Mouse (Mus musculus): ENCODE measurements around the gene Pom121l2. TPM values are rescaled to one million over a fixed set of nuclear protein-coding genes. Genes with fewer than 3 reads are reported as not detected.

The Pom121l2 gene
- 0.13 TPM in 1 of 2 replicates, not detected in the other for polyA plus RNA-seq (2016; fragmentation: Nextera tagmentation; extraction: Ambion mirVana)

DNA sequence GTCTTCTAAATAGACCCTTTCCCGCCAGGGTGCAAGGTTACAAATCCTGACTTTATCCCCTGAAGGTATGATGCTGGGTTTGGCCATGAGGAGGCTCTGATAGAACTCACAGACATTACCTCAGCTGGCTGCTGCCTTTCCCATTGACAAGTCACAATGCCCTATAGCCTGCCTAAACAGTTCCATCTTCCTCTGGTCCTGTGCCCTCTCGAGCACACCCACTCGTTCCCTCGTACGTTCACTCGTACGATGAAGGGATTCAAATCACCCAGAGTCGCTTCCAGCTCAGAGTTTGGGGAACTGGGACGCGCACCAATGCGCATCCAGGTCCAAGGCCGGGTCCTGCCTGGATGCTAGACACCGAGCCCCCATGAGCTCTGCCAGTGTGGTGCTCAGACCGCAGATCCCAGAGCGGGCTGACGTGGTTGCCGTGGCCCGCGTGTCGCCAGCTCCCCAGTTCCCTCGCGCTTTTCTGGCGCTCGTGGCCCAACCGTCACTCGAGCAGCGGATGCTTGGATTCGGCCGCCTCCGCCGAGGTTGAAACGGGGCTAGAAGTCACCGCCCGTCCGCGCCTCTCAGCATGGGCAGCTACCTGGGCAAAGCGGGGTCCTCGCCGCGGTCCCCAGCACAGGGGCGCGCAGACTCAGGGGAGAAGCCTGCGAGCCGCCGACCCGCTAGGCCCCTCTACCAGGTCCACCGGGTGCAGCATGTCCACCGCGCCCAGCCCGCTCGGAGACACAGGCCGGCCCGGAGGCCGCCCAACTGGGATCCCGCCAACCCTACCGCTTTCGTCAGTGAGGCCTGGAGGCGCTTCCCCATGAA lies at the start of gene Pom121l2:
Gene Pom121l2 (plus strand): TSS at position 214 of the 822 bp plus-strand sequence.
- H3K36me3 ChIP-seq (replicated peaks): no peaks in the 10 kb centered on the region
- WGBS: under 1% methylated on average over 58 of the region's 58 CpGs
- no peaks in the 10 kb centered on the region for H3K9me3 ChIP-seq
- peak; percentile 68 for ATAC-seq (ENCODE audit: low FRiP score)
- H3K27me3 ChIP-seq: peaks cover 68% of the 10 kb centered on the region
- peak within 1 kb of the TSS; percentile 76 for H3K9ac ChIP-seq
- peak within 1 kb of the TSS; percentile 57 for H3K4me3 ChIP-seq (replicated peaks)
- peaks cover 10% of the 10 kb centered on the region for H3K4me1 ChIP-seq
- H3K27ac ChIP-seq: no peak within 1 kb of the TSS
- peak within 1 kb of the TSS; percentile 94 for H3K4me2 ChIP-seq

DNA sequence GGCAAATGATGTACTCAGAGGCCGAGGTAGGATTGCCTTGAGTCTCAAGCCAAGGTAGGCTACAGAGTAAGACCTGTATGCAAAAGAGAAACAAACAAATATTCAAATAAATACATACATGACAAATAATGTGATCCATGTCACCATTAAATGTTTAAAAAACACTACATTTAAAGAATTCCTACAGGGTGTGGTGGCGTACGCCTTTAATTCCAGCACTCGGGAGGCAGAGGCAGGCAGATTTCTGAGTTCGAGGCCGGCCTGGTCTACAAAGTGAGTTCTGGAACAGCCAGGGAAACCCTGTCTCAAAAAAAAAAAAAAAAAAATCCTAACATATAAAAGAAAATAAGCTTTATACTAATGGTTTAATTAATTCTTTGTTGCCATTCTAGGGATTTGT lies 49.3 kb upstream of the Pom121l2 start:
- Histone ChIP-seq H3K27me3 (no peaks in the 10 kb centered on the region), H3K4me2 (no peak overlapping the region), H3K9ac (no peak overlapping the region), H3K27ac (no peak overlapping the region), H3K36me3 (replicated peaks) (no peaks in the 10 kb centered on the region), H3K9me3 (no peaks in the 10 kb centered on the region), H3K4me1 (peaks cover 3% of the 10 kb centered on the region; the same call in 1 of the 2 replicates), H3K4me3 (replicated peaks) (no peak overlapping the region)
- ATAC-seq (ENCODE audit: low FRiP score): no peak
- 47% methylated on average over 6 of the region's 6 CpGs for WGBS

DNA sequence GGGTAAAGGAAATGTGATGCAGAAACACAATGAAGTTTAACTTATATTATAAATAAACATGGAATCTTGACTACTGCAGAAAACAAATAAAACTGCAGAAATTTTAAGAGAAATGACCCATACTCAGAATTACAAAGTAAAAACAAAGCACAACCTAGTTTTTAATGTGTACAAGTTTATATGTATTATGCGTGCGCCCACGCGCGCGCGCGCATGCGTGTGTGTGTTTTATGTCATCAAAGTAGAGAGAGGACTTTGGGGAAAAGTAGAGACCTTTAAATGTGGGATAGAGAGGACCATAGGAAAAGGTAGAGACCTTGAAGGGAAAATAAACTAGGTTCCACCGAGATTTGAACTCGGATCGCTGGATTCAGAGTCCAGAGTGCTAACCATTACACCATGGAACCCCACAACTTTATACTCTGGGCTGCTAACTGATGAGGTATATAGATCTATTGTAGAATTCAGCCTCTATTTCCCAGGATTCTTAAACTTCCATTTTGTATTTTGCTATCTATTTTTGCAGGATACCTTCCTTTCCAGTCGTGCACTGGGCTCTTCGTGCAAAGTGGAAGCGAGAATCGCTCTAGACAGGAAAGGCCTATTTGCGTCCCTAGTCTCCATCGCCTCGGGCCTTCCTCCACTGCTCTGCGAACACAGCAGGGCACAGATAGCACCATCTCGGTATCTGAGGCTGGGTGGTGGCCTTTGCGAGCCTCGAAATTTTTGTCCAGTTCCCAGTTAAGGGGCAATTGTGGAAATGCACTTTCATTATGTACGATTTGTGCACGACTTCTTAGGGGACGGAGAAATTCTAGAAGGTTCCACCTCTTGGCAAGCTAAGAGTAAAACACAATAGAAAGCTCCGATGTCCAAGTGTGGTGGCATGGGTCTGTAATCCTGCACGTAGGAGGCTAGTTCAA lies 47.1 kb upstream of the Pom121l2 start:
- H3K4me2 ChIP-seq: peak overlapping the region; percentile 19
- no peak for ATAC-seq (ENCODE audit: low FRiP score)
- 0 out of 2 replicates have a peak overlapping the region, but pooled peaks have one; percentile 14 for H3K4me3 ChIP-seq (replicated peaks)
- 4% methylated on average over 28 of the region's 28 CpGs for WGBS
- peaks cover 7% of the 10 kb centered on the region; the same call in 1 of the 2 replicates for H3K4me1 ChIP-seq
- H3K27ac ChIP-seq: no peak overlapping the region
- 0 out of 2 replicates have a peak, but pooled peaks cover 6% of the 10 kb centered on the region for H3K27me3 ChIP-seq
- no peaks in the 10 kb centered on the region for H3K9me3 ChIP-seq
- no peak overlapping the region for H3K9ac ChIP-seq
- H3K36me3 ChIP-seq (replicated peaks): no peaks in the 10 kb centered on the region

DNA sequence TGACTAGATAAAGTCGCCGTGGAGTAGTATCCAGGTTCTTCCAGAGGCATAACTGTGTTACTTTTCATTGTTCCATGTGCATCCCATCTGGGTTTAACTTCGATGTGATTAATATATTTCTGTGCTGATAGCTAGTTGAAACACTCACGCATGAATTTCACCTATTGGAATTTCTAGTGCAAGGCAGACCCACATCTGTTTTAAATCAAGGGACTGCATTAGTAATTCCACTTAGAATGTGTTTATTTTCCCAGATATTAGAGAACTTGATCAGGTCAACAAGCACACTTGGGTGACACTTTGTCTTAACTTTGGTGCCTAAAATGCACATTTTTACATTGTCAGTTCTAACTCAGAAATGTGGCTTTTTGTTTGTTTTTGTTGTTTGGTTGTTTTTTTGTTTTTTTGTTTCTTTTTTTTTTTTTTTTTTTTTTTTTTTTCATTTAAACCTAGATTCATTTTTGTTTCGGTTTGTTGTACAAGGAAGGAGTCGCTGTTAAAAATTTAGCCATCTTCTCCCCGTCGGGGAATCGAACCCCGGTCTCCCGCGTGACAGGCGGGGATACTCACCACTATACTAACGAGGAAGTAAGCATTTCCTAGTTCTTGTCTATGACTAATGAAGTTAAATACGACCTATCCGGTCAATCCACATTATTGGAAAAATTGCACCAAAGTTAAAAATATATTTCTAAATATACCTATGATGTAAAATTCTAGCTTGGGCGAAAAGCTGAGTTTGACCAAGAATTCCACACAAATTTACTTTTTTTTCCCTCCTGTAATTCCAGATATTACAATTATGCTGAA lies 45.8 kb upstream of the Pom121l2 start:
- Histone ChIP-seq H3K4me2 (no peak overlapping the region), H3K27me3 (0 out of 2 replicates have a peak, but pooled peaks cover 6% of the 10 kb centered on the region), H3K4me3 (replicated peaks) (0 out of 2 replicates have a peak overlapping the region, but pooled peaks have one; percentile 11), H3K4me1 (peaks cover 7% of the 10 kb centered on the region; the same call in 1 of the 2 replicates), H3K9me3 (no peaks in the 10 kb centered on the region), H3K27ac (no peak overlapping the region), H3K9ac (no peak overlapping the region), H3K36me3 (replicated peaks) (no peaks in the 10 kb centered on the region)
- WGBS: 11% methylated on average over 17 of the region's 17 CpGs
- ATAC-seq (ENCODE audit: low FRiP score): no peak

DNA sequence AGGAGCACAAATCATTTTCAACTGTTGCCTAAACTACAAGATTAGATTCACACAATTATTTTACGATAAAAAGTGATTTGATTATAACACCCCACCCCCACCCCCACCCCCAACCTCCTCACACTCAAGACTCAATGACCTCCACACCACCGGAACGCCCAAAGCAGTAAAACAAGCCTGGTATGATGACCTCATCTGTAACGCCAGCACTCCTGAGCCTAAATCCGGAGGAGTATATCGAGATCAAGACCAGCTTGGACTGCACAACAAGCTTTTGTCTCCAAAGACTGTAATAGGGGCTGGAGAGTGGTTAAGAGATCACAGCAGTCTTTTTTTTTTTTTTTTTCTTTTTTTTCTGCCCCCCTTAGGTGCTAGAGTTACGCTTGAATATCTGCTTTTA lies 45.2 kb upstream of the Pom121l2 start:
- H3K4me2 ChIP-seq: peak overlapping the region; percentile 38
- no peak overlapping the region for H3K27ac ChIP-seq
- 0 out of 2 replicates have a peak, but pooled peaks cover 6% of the 10 kb centered on the region for H3K27me3 ChIP-seq
- no peaks in the 10 kb centered on the region for H3K36me3 ChIP-seq (replicated peaks)
- no peak for ATAC-seq (ENCODE audit: low FRiP score)
- no peaks in the 10 kb centered on the region for H3K9me3 ChIP-seq
- H3K4me1 ChIP-seq: peaks cover 7% of the 10 kb centered on the region; the same call in 1 of the 2 replicates
- WGBS: 7% methylated on average over 7 of the region's 7 CpGs
- H3K9ac ChIP-seq: no peak overlapping the region
- H3K4me3 ChIP-seq (replicated peaks): peak overlapping the region; percentile 11; the same call in 1 of the 2 replicates

DNA sequence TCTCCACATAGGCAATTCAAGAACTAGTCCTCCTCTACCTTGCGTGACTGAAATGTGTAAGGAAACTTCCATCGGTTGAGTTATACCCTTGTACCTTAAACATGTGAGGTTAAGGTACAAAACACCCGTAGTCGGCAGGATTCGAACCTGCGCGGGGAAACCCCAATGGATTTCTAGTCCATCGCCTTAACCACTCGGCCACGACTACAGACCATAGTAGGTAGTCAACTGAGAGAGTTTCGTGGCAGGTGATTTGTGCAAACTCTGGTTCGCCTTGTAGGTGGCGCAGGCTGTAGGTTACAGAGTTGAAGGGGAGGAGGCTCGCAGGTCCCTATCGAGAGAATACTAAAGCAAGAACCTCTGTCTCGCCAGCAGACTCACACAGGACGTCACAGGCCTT lies 44.0 kb upstream of the Pom121l2 start:
- Histone ChIP-seq H3K9ac (no peak overlapping the region), H3K4me2 (peak overlapping the region; percentile 43), H3K36me3 (replicated peaks) (no peaks in the 10 kb centered on the region), H3K27ac (no peak overlapping the region), H3K9me3 (no peaks in the 10 kb centered on the region), H3K4me3 (replicated peaks) (peak overlapping the region; percentile 25), H3K27me3 (0 out of 2 replicates have a peak, but pooled peaks cover 6% of the 10 kb centered on the region), H3K4me1 (peaks cover 9% of the 10 kb centered on the region)
- no peak for ATAC-seq (ENCODE audit: low FRiP score)
- WGBS: 1% methylated on average over 17 of the region's 17 CpGs

DNA sequence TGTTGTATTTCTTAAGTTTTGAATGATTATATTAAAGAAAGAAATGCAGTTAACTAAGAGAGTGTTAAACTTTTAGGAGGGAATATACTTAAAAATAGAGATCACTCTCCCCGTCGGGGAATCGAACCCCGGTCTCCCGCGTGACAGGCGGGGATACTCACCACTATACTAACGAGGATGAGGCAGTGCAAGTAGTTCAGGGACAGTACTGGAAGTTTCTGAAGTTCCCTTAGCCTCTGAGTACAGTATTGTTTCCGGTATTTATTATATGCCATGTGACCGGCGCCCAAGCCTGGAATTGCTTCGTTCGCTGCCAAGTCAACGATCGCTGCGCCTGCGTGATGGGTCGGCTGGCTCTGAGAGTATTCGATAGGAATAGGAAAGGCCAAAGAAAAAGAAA lies 40.8 kb upstream of the Pom121l2 start:
- 0 out of 2 replicates have a peak overlapping the region, but pooled peaks have one; percentile 29 for H3K9ac ChIP-seq

DNA sequence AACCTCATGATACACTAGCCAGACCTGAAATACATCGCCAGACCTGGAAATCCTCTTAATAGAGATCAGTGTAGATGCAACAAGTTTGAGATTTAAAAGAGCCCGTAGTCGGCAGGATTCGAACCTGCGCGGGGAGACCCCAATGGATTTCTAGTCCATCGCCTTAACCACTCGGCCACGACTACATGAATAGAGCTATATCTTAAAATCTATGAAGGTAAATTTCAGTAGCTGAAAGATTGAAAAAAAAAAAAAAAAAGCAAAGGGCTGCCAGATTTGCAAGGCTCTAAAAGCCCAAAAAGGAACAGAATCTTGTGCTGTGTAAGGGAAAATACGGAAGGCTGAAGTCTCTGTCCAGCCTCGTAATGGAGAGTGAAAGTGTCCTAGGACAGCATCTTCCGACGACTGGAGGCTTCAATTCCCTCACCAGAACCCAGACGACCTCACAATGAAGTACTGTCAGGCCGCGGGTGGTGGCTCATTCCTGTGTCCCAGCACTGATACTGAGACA lies 40.1 kb upstream of the Pom121l2 start:
- Histone ChIP-seq H3K9me3 (no peaks in the 10 kb centered on the region), H3K4me1 (peaks cover 6% of the 10 kb centered on the region), H3K36me3 (replicated peaks) (no peaks in the 10 kb centered on the region), H3K27me3 (0 out of 2 replicates have a peak, but pooled peaks cover 6% of the 10 kb centered on the region), H3K4me3 (replicated peaks) (peak overlapping the region; percentile 45), H3K4me2 (peak overlapping the region; percentile 57), H3K9ac (peak overlapping the region; percentile 29; the same call in 1 of the 2 replicates), H3K27ac (0 out of 2 replicates have a peak overlapping the region, but pooled peaks have one; percentile 31)
- no peak for ATAC-seq (ENCODE audit: low FRiP score)
- WGBS: under 1% methylated on average over 16 of the region's 16 CpGs

More for the DNA sequence above, 40.8 kb upstream of the Pom121l2 start:
- Histone ChIP-seq H3K27me3 (0 out of 2 replicates have a peak, but pooled peaks cover 6% of the 10 kb centered on the region), H3K27ac (no peak overlapping the region), H3K4me3 (replicated peaks) (peak overlapping the region; percentile 45), H3K36me3 (replicated peaks) (no peaks in the 10 kb centered on the region), H3K4me1 (peaks cover 6% of the 10 kb centered on the region), H3K9me3 (no peaks in the 10 kb centered on the region), H3K4me2 (peak overlapping the region; percentile 57)
- ATAC-seq (ENCODE audit: low FRiP score): peak; percentile 83
- under 1% methylated on average over 19 of the region's 19 CpGs for WGBS

DNA sequence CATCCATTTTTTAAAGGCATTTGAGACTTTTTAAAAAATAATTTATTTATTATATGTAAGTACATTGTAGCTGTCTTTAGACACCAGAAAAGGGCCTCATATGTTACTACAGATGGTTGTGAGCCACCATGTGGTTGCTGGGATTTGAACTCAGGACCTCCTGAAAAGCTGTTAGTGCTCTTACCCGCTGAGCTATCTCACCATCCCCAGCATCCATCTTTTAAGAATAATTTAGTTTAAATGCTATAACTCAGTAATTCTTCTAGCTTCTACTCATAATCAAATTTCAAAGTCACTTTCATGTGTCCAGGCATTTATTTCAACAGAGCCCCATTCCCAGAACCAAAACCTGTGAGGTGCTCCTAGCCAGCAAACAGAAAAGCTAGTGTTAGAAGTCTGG lies 37.4 kb upstream of the Pom121l2 start:
- H3K27me3 ChIP-seq: no peaks in the 10 kb centered on the region
- WGBS: 81% methylated on average over 1 of the region's 1 CpGs
- ATAC-seq (ENCODE audit: low FRiP score): no peak

DNA sequence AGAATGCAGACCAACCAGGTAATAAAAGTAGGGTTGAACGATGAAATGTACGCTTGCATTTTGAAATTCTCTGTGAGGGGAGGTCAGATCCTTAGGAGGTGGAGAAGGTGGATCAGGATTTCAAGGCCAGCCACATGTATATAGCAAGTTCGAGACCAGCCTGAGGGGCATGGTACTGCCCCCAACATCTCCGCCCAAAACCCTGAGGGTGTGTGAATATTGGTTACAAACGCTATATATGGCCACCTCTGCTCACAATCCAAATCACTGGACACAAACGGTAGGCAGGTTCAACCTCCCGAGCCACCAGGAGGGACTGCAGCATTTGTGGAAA lies 36.4 kb upstream of the Pom121l2 start:
- no peaks in the 10 kb centered on the region for H3K9me3 ChIP-seq
- ATAC-seq (ENCODE audit: low FRiP score): no peak; the same call in 1 of the 2 replicates
- peaks cover 18% of the 10 kb centered on the region for H3K36me3 ChIP-seq (replicated peaks)
- peak overlapping the region; percentile 84; the same call in 1 of the 2 replicates for H3K9ac ChIP-seq
- 2% methylated on average over 7 of the region's 7 CpGs for WGBS
- no peak overlapping the region for H3K27ac ChIP-seq
- no peaks in the 10 kb centered on the region for H3K27me3 ChIP-seq
- peak overlapping the region; percentile 76 for H3K4me3 ChIP-seq (replicated peaks)
- H3K4me2 ChIP-seq: peak overlapping the region; percentile 76
- H3K4me1 ChIP-seq: peaks cover 18% of the 10 kb centered on the region

More for the DNA sequence above, 37.4 kb upstream of the Pom121l2 start:
- H3K36me3 ChIP-seq (replicated peaks): peaks cover 9% of the 10 kb centered on the region; the same call in 1 of the 2 replicates
- H3K4me1 ChIP-seq: peaks cover 18% of the 10 kb centered on the region
- H3K4me2 ChIP-seq: no peak overlapping the region
- H3K4me3 ChIP-seq (replicated peaks): no peak overlapping the region
- no peak overlapping the region for H3K27ac ChIP-seq
- no peaks in the 10 kb centered on the region for H3K9me3 ChIP-seq
- H3K9ac ChIP-seq: no peak overlapping the region
